Mouse (Mus musculus) embryonic facial prominence, embryonic 13.5 days (tissue): ENCODE data around the gene Poc1a. TPM values are rescaled to one million over a fixed set of nuclear protein-coding genes. Genes with fewer than 3 reads are reported as not detected.
A peak's percentile ranks its signal among the peaks of the same experiment; 100 is the strongest.

ENCODE experiments used
- ATAC-seq: fragments of 200-750 bp; cut with Nextera tagmentation; 2 replicates; pipeline ENCODE4 v1.8.0; 2017; ENCODE audit warnings: low read depth; ENCODE audit not compliant: insufficient number of reproducible peaks, insufficient read depth, low FRiP score, low TSS enrichment
- H3K27ac ChIP-seq: fragments of 300-500 bp; sonication (generic); 2 replicates; pipeline ENCODE4 v1.5.1; 2015; ENCODE audit warnings: moderate library complexity, mild to moderate bottlenecking, inconsistent platforms
- H3K27me3 ChIP-seq: fragments of 300-500 bp; sonication (generic); 2 replicates; pipeline ENCODE4 v1.6.1; 2015; ENCODE audit warnings: mild to moderate bottlenecking, inconsistent platforms
- H3K36me3 ChIP-seq: fragments of 300-500 bp; sonication (generic); 2 replicates; pipeline ENCODE4 v1.6.1; 2015; ENCODE audit warnings: mild to moderate bottlenecking, inconsistent platforms
- H3K4me1 ChIP-seq: fragments of 300-500 bp; sonication (generic); 2 replicates; pipeline ENCODE4 v1.6.1; 2015; ENCODE audit warnings: inconsistent platforms
- H3K4me2 ChIP-seq: fragments of 300-500 bp; sonication (generic); 2 replicates; pipeline ENCODE4 v1.6.1; 2015; ENCODE audit warnings: moderate library complexity, mild to moderate bottlenecking, inconsistent platforms
- H3K4me3 ChIP-seq: fragments of 300-500 bp; sonication (generic); 2 replicates; pipeline ENCODE4 v1.5.1; 2015; ENCODE audit warnings: mild to moderate bottlenecking, inconsistent platforms
- H3K9ac ChIP-seq: fragments of 300-500 bp; sonication (generic); 2 replicates; pipeline ENCODE4 v1.6.1; 2015; ENCODE audit warnings: mild to moderate bottlenecking, inconsistent platforms
- H3K9me3 ChIP-seq: fragments of 300-500 bp; sonication (generic); 2 replicates; pipeline ENCODE4 v1.6.1; 2016; ENCODE audit warnings: inconsistent platforms
- WGBS: fragments of 180-500 bp; shearing (Covaris S2); methylation state at CpG from one replicate; pipeline ENCODE4 v1.1.7; 2015; ENCODE audit warnings: mixed read lengths; 5-methylcytosine and 5-hydroxymethylcytosine counted together
- polyA plus RNA-seq: library from polyadenylated mRNA; unstranded; fragments of >200 nt; fragmentation: Nextera tagmentation; extraction: Ambion mirVana; gene quantifications from 2 replicates; pipeline ENCODE4 v1.2.1, GENCODE M21; 2015

The Poc1a gene
- polyA plus RNA-seq, 1 experiment from 2014 or later = 26.0 TPM

GRCm38 (mm10) chr9:106339730-106340129, 58.9 kb downstream of the Poc1a start:
- ATAC-seq = no peak
- Histone ChIP-seq H3K36me3 (no peaks in the 10 kb centered on the region), H3K9me3 (no peaks in the 10 kb centered on the region), H3K4me1 (peaks cover 86% of the 10 kb centered on the region), H3K27me3 (no peaks in the 10 kb centered on the region), H3K27ac (peak overlapping the region; percentile 98), H3K4me2 (0 out of 2 replicates have a peak overlapping the region, but pooled peaks have one; percentile 35), H3K9ac (peak overlapping the region; percentile 44; the same call in 1 of the 2 replicates), H3K4me3 (no peak overlapping the region)
- 65% methylated on average over 4 of the region's 4 CpGs for WGBS

GRCm38 (mm10) chr9:106340501-106341312, 59.8 kb downstream of the Poc1a start:
- peaks cover 95% of the 10 kb centered on the region for H3K4me1 ChIP-seq
- no peaks in the 10 kb centered on the region for H3K36me3 ChIP-seq
- H3K9ac ChIP-seq = peak overlapping the region; percentile 57; the same call in 1 of the 2 replicates
- 13% methylated on average over 13 of the region's 13 CpGs for WGBS
- no peaks in the 10 kb centered on the region for H3K9me3 ChIP-seq
- peak overlapping the region; percentile 35 for H3K4me2 ChIP-seq
- no peak for ATAC-seq
- H3K27ac ChIP-seq = peak overlapping the region; percentile 98
- no peaks in the 10 kb centered on the region for H3K27me3 ChIP-seq
- no peak overlapping the region for H3K4me3 ChIP-seq

- Histone ChIP-seq H3K9me3 (no peaks in the 10 kb centered on the region), H3K27me3 (no peaks in the 10 kb centered on the region), H3K27ac (peak overlapping the region; percentile 98), H3K9ac (peak overlapping the region; percentile 57; the same call in 1 of the 2 replicates), H3K36me3 (no peaks in the 10 kb centered on the region), H3K4me1 (peaks cover 95% of the 10 kb centered on the region), H3K4me2 (peak overlapping the region; percentile 35), H3K4me3 (no peak overlapping the region)
- ATAC-seq = no peak
- 21% methylated on average over 3 of the region's 3 CpGs for whole genome bisulfite sequencing
These were observed 60.4 kb downstream of the Poc1a start for GRCm38 (mm10) chr9:106341313-106341686.

- 91% methylated on average over 9 of the region's 9 CpGs for WGBS
- Histone ChIP-seq H3K9ac (peak overlapping the region; percentile 44), H3K4me1 (peaks cover 86% of the 10 kb centered on the region), H3K9me3 (no peaks in the 10 kb centered on the region), H3K27ac (peak overlapping the region; percentile 98), H3K36me3 (no peaks in the 10 kb centered on the region), H3K4me3 (no peak overlapping the region), H3K27me3 (no peaks in the 10 kb centered on the region), H3K4me2 (no peak overlapping the region)
- no peak for ATAC-seq
These were observed 61.7 kb downstream of the Poc1a start for GRCm38 (mm10) chr9:106342573-106342972.

- H3K27me3 ChIP-seq = no peaks in the 10 kb centered on the region
- no peaks in the 10 kb centered on the region for H3K36me3 ChIP-seq
- no peaks in the 10 kb centered on the region for H3K9me3 ChIP-seq
- H3K4me3 ChIP-seq = 0 out of 2 replicates have a peak overlapping the region, but pooled peaks have one; percentile 6
- peak overlapping the region; percentile 16; the same call in 1 of the 2 replicates for H3K4me2 ChIP-seq
- peak overlapping the region; percentile 55 for H3K9ac ChIP-seq
- H3K27ac ChIP-seq = peak overlapping the region; percentile 85
- ATAC-seq = no peak
- 22% methylated on average over 6 of the region's 6 CpGs for WGBS
- peaks cover 86% of the 10 kb centered on the region for H3K4me1 ChIP-seq
These were observed 64.3 kb downstream of the Poc1a start for GRCm38 (mm10) chr9:106345167-106345566.

- peak overlapping the region; percentile 55 for H3K9ac ChIP-seq
- no peaks in the 10 kb centered on the region for H3K9me3 ChIP-seq
- 21% methylated on average over 6 of the region's 6 CpGs for WGBS
- no peak for ATAC-seq
- no peak overlapping the region for H3K4me3 ChIP-seq
- peaks cover 86% of the 10 kb centered on the region for H3K4me1 ChIP-seq
- no peaks in the 10 kb centered on the region for H3K36me3 ChIP-seq
- H3K27me3 ChIP-seq = no peaks in the 10 kb centered on the region
- H3K4me2 ChIP-seq = peak overlapping the region; percentile 16; the same call in 1 of the 2 replicates
- H3K27ac ChIP-seq = peak overlapping the region; percentile 85
These were observed 64.8 kb downstream of the Poc1a start for GRCm38 (mm10) chr9:106345630-106346029.

- peaks cover 86% of the 10 kb centered on the region for H3K4me1 ChIP-seq
- H3K9me3 ChIP-seq = no peaks in the 10 kb centered on the region
- ATAC-seq = no peak
- 20% methylated on average over 10 of the region's 10 CpGs for WGBS
- no peak overlapping the region for H3K4me2 ChIP-seq
- 0 out of 2 replicates have a peak overlapping the region, but pooled peaks have one; percentile 17 for H3K9ac ChIP-seq
- no peak overlapping the region for H3K4me3 ChIP-seq
- peak overlapping the region; percentile 98 for H3K27ac ChIP-seq
- H3K36me3 ChIP-seq = no peaks in the 10 kb centered on the region
- H3K27me3 ChIP-seq = no peaks in the 10 kb centered on the region
These were observed 67.4 kb downstream of the Poc1a start for GRCm38 (mm10) chr9:106348281-106348680.

GRCm38 (mm10) chr9:106349075-106349474, 68.2 kb downstream of the Poc1a start:
- WGBS = 48% methylated on average over 2 of the region's 2 CpGs

GRCm38 (mm10) chr9:106351178-106351577, 70.3 kb downstream of the Poc1a start:
- no peaks in the 10 kb centered on the region for H3K27me3 ChIP-seq
- WGBS = 67% methylated on average over 6 of the region's 6 CpGs
- H3K4me1 ChIP-seq = peaks cover 91% of the 10 kb centered on the region
- H3K36me3 ChIP-seq = no peaks in the 10 kb centered on the region
- ATAC-seq = no peak
- no peak overlapping the region for H3K9ac ChIP-seq
- no peak overlapping the region for H3K4me3 ChIP-seq
- no peaks in the 10 kb centered on the region for H3K9me3 ChIP-seq
- peak overlapping the region; percentile 98 for H3K27ac ChIP-seq
- no peak overlapping the region for H3K4me2 ChIP-seq

More at GRCm38 (mm10) chr9:106349075-106349474, 68.2 kb downstream of the Poc1a start:
- H3K4me1 ChIP-seq = peaks cover 90% of the 10 kb centered on the region
- no peak for ATAC-seq
- H3K27ac ChIP-seq = peak overlapping the region; percentile 98
- H3K4me2 ChIP-seq = no peak overlapping the region
- H3K4me3 ChIP-seq = no peak overlapping the region
- H3K9me3 ChIP-seq = no peaks in the 10 kb centered on the region
- H3K36me3 ChIP-seq = no peaks in the 10 kb centered on the region
- no peak overlapping the region for H3K9ac ChIP-seq
- no peaks in the 10 kb centered on the region for H3K27me3 ChIP-seq

- Histone ChIP-seq H3K4me3 (no peak overlapping the region), H3K4me1 (peaks cover 100% of the 10 kb centered on the region), H3K27me3 (no peaks in the 10 kb centered on the region), H3K9ac (no peak overlapping the region), H3K36me3 (no peaks in the 10 kb centered on the region), H3K4me2 (no peak overlapping the region), H3K27ac (peak overlapping the region; percentile 98), H3K9me3 (no peaks in the 10 kb centered on the region)
- no peak for ATAC-seq
- 34% methylated on average over 6 of the region's 6 CpGs for WGBS
These were observed 72.9 kb downstream of the Poc1a start for GRCm38 (mm10) chr9:106353779-106354178.

- H3K27me3 ChIP-seq = no peaks in the 10 kb centered on the region
- H3K9ac ChIP-seq = no peak overlapping the region
- 71% methylated on average over 6 of the region's 6 CpGs for WGBS
- no peaks in the 10 kb centered on the region for H3K36me3 ChIP-seq
- no peak overlapping the region for H3K4me2 ChIP-seq
- H3K4me3 ChIP-seq = no peak overlapping the region
- peaks cover 100% of the 10 kb centered on the region for H3K4me1 ChIP-seq
- no peaks in the 10 kb centered on the region for H3K9me3 ChIP-seq
- H3K27ac ChIP-seq = peak overlapping the region; percentile 98
- ATAC-seq = no peak
These were observed 73.9 kb downstream of the Poc1a start for GRCm38 (mm10) chr9:106354810-106355209.
